Mouse (Mus musculus) kidney, adult 2 months (tissue): ENCODE results near the gene Cnga4.

ENCODE experiments used
- CTCF ChIP-seq: fragments of 200-500 bp; conservative IDR thresholded peaks from 2 replicates; pipeline ENCODE4 v1.5.1; 2011; ENCODE audit warnings: low read depth, mild to moderate bottlenecking, control low read depth, low read length, moderate library complexity, mixed read lengths; ENCODE audit not compliant: insufficient read depth, insufficient read length
- POLR2A ChIP-seq: fragments of 200-500 bp; IDR thresholded peaks from one replicate; pipeline ENCODE4 v1.6.1; 2011; ENCODE audit warnings: low read depth, low read length, control low read depth

DNA sequence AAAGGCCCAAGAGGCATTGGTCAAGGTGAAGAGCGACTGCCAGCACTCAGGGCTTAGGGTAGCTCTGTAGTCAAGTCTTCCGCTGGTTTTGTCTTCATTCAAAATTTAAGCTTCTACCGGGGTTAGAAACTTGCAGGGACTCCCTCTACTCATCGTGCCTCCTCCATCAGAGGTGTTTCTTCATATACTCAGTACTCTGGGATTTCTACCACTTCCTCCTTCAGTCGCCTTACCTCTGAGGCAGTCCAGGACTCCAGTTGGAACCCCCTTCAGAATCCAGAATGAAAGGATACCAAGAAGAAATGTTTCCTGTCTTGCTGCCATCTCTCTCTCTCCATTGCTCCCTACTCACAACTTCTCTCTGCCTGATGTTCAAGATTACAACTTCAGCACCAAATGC lies 37.1 kb upstream of the Cnga4 start:
- TF ChIP-seq CTCF (no peak), POLR2A (no peak)
